Mouse (Mus musculus): ENCODE results near the gene Itgam.
"Not testable (repeated sequence)": the region's sequence is repeated elsewhere in the genome, so short reads cannot be mapped to it uniquely, and the experiment has no call there.

Itgam gene

GRCm38 (mm10) chr7:128062456-128062855 is at the start of gene Itgam, which contains the start of gene Gm49368:
Itgam (plus strand) TSS chr7:128062640.
Gm49368 (plus strand) TSS chr7:128062683.
- no peak for DNase-seq

- no peak for DNase-seq
Measured at GRCm38 (mm10) chr7:128013116-128013515, 49.3 kb upstream of the Itgam start.

GRCm38 (mm10) chr7:128016134-128016533 is 46.3 kb upstream of the Itgam start:
- not testable (repeated sequence) for DNase-seq

GRCm38 (mm10) chr7:128016650-128017049 is 45.8 kb upstream of the Itgam start:
- no peak for DNase-seq

- DNase-seq: no peak
Measured at GRCm38 (mm10) chr7:128018275-128018674, 44.2 kb upstream of the Itgam start.

- no peak for DNase-seq
Measured at GRCm38 (mm10) chr7:128019187-128019586, 43.3 kb upstream of the Itgam start.

GRCm38 (mm10) chr7:128022974-128023373 is 39.5 kb upstream of the Itgam start:
- no peak for DNase-seq

GRCm38 (mm10) chr7:128023565-128023964 is 38.9 kb upstream of the Itgam start:
- DNase-seq: no peak

- DNase-seq: no peak
Measured at GRCm38 (mm10) chr7:128024364-128024763, 38.1 kb upstream of the Itgam start.

- no peak for DNase-seq
Measured at GRCm38 (mm10) chr7:128024932-128025331, 37.5 kb upstream of the Itgam start.

GRCm38 (mm10) chr7:128025381-128025780 is 37.1 kb upstream of the Itgam start:
- no peak for DNase-seq

- DNase-seq: peak in 1 of 2 experiments; percentile 21
Measured at GRCm38 (mm10) chr7:128031403-128031976, 30.9 kb upstream of the Itgam start.

GRCm38 (mm10) chr7:128032290-128032988 is 30.0 kb upstream of the Itgam start:
- DNase-seq: no peak

- no peak for DNase-seq
Measured at GRCm38 (mm10) chr7:128032989-128033293, 29.5 kb upstream of the Itgam start.

- DNase-seq: no peak
Measured at GRCm38 (mm10) chr7:128033616-128034015, 28.8 kb upstream of the Itgam start.

GRCm38 (mm10) chr7:128042161-128042820 is 20.1 kb upstream of the Itgam start:
- not testable (repeated sequence) for DNase-seq

- DNase-seq: no peak
Measured at GRCm38 (mm10) chr7:128044142-128044785, 18.2 kb upstream of the Itgam start.

- no peak for DNase-seq
Measured at GRCm38 (mm10) chr7:128045640-128046039, 16.8 kb upstream of the Itgam start.

GRCm38 (mm10) chr7:128048819-128049218 is 13.6 kb upstream of the Itgam start:
- no peak for DNase-seq

- DNase-seq: no peak
Measured at GRCm38 (mm10) chr7:128049254-128049653, 13.2 kb upstream of the Itgam start.

- no peak for DNase-seq
Measured at GRCm38 (mm10) chr7:128050739-128051138, 11.7 kb upstream of the Itgam start.

GRCm38 (mm10) chr7:128053061-128053460 is 9.4 kb upstream of the Itgam start:
- no peak for DNase-seq

- DNase-seq: no peak
Measured at GRCm38 (mm10) chr7:128056917-128057444, 5.5 kb upstream of the Itgam start.

Measured in cerebellum, postnatal 25 days (tissue).